Mouse (Mus musculus) liver, adult 2 months (tissue): ENCODE results near the gene Sin3a.

Source experiments
- CTCF ChIP-seq: fragments of 200-500 bp; IDR thresholded peaks from 2 replicates; pipeline ENCODE4 v1.5.1; 2011; ENCODE audit warnings: low read depth, low read length, control low read depth
- POLR2A ChIP-seq: fragments of 200-500 bp; IDR thresholded peaks from 2 replicates; pipeline ENCODE4 v1.6.1; 2011; ENCODE audit warnings: low read length, control low read depth; ENCODE audit not compliant: insufficient read depth; ENCODE audit errors: extremely low read depth

DNA sequence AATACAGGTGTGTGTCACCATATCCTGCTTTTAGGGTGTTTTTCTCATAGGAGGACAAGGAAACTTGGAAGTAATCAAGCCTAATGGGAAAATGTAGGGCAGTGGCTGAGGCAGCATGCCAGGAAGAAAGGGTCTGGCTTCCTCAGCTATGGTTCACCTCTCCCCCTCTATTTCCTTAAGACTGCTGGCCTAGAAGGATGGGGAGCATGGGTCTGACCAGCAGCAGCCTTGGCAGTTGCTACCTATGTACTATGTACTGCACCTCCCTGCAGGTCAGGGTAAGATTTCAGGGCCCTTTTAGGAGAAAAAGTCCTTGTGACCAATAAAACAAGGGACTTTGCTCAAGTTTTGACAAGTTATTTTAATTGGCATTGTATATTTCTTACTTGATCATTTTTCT is 57.8 kb downstream of the Sin3a start:
- no peak for TF ChIP-seq POLR2A
- TF ChIP-seq CTCF = no peak
